Mouse (Mus musculus): ENCODE results near the gene Baiap2l2.
"Not testable (repeated sequence)": the region's sequence is repeated elsewhere in the genome, so short reads cannot be mapped to it uniquely, and the experiment has no call there.

Gene Baiap2l2

DNA sequence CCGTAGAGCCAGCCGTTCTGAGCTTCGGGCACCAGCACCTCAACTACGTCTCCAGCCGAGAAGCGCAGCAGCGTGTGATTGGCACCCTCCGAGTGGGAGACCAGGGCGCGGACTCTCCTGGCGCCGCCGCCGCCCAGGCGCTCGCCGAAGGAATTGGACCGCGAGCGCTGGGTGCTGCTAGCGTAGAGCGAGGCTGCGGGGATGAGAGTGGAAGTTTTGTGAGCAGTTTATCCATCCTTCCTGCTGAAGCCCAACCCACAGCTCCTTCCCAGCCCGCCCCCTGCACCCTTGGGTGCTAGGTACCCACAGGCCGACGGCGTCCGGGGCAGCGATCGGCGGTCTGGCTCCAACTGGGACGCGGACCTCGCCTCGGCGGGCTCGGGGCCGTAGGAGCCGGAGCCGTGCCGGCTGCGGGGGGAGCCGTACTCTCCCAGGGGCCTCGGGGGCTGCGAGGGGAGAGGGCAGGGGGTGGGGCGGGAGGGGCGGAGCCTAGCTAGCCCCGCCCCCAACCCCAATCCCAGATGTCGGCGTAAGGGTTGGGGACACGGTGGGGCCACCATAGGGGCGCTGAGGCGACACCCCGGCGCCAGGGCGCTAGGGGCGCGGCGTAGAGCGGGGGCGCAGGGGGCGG lies 24.1 kb downstream of the Baiap2l2 start:
- in situ Hi-C loops (cut with MboI, MseI): no loop called here

DNA sequence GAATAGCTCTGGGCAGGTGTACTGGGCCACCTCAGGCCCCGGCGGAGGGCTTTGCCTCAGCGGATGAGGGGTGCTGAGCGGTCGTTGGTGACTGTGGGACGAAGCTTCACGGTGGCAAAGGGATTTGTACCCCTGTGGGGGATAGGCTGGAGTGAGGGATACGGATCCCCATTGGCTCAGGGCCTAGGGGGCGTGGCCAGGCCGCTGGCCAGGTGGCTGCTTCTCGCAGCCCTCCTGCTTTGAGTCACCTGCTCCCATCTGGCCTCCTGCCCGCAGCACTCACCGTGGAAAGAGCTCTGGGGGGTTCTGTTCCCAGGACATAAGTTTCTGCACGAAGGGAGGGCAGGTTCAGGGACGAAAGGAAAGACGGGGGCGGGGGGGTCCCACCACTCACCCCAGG lies 26.8 kb downstream of the Baiap2l2 start:
- in situ Hi-C loops (cut with MboI, MseI): no loop called here

DNA sequence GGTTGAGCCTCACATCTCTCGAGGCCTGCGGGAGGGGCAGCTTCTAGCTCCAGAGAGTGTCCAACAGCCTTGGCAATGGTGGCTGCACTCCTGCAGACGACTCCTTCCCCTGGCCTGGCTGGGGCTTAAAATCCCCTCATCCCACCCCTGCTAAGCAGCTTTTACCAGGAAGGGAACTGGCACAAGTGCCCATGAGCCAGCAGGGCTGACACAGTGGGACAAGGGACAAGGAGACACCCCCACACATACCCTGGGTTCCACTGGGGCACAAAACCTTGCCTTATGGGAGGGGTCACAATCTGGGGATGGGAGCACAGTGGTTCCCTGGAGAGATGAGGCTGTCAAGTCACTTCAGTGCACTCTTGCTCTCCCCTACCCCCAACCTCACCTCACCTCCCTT lies 30.7 kb downstream of the Baiap2l2 start, which contains the start of gene Slc16a8:
TSS of gene Slc16a8 (minus strand) at position 101 of the 400 bp plus-strand sequence.
- in situ Hi-C loops (cut with MboI, MseI): no loop called here

DNA sequence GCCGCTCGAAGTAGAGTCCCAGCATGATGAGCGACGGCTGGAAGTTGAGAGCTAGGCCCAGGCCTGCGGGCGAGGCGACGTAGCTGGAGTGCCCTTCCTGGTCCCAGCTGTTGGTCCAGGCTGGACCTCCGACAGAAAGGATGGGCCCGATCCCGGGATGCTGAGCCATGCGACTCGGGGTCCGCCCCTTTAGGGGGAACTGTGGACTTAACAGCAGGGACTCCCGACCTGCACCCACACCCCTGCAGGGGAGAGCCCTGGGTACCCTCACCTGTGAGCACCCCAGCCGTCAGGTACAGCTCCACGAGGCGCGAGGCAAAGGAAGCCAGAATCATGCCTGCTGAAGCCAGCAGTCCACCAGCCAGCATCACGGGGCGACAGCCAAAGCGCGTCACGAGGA lies 32.8 kb downstream of the Baiap2l2 start:
- in situ Hi-C loops (cut with MboI, MseI): no loop called here

DNA sequence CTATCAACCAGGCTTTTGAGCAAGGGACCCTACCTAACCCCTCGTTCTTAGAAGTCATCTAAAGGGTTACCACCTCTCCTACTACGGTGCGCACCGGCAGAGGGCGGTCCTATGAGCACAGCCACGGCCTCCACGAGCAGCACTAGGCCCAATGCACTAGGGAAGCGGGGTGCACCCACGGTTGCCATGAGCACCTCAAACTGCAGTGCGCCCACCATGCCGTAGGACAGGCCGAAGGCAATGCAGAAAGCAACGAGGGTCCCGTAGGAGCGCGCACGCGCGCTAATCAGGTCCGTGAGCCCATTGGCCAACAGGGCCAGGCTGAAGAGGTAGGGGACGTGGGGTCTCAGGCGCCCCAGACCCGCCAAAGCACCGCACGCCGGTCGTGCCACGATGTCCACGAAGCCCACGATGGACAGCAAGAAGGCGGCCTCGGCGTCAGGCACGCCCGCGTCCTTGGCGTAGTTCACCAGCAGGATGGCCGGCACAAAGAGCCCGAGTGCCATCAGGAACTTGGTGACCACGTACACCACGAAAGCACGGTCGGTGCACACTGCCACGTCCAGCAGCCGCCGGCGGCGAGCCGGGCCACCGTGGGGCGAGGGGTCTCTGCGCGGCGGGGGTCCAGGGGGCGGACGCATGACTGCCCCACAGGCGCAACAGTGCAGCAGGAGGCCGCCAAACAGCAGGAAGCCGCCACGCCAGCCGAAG lies 33.4 kb downstream of the Baiap2l2 start:
- in situ Hi-C loops (cut with MboI, MseI): no loop called here

DNA sequence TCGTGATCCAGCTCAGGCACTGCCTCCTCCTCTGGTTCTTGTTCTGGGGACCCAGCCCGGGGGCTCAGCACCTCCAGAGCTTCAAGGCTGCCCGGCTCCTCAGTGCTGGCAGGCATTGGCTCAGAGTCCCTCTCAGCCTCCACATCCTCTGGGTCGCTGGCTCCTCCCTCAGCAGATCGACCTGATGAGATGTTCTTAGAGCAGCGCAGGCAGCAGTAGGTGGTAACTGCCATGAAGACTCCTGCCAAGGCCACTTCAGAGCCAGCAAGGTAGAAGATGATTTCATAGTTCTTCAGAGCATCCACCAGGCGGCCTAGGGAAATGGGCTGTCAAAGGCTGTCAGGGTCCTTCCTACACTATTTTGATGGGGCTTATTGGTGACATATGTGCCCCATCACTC lies 34.2 kb downstream of the Baiap2l2 start:
- in situ Hi-C loops (cut with MboI, MseI): no loop called here

DNA sequence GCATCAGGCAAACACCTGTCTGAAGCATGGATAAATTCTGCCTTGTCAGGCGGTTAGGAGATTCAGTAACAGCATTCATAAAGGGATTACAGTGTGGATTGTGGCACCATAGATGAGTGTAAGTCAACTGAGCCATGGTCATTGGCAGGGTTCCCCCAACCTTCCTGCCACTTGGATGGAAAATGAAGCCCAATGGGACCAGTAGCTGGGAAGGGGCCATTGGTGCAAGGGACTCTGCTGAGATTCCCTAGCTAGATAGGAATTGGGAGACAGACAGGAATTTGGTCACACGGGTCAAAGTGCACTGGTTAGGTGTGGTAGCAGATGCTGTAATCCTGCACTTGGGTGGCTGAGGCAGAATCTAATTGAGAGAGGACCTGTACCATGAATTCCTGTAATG lies 35.1 kb downstream of the Baiap2l2 start:
- in situ Hi-C loops (cut with MboI, MseI): no loop called here

DNA sequence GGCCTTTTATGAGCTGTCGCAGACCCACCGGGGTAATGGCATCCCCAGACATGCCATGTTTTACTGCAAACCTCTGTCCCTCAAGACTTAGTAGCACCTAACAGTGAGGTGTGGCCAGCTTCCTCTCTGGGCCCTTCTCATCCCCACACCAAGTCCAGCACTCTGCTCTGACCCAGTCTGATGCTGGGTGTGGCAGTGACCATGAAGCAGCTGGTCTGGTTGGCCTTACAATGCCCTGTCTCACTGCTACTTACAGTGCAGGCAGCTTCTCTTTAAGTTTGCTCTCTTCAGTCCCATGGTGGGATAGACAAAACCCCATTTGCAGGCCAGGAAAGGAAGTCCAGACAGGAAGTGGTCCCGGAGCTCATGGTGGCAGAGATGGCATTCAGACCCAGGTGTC lies 40.0 kb downstream of the Baiap2l2 start:
- in situ Hi-C loops (cut with MboI, MseI): no loop called here

DNA sequence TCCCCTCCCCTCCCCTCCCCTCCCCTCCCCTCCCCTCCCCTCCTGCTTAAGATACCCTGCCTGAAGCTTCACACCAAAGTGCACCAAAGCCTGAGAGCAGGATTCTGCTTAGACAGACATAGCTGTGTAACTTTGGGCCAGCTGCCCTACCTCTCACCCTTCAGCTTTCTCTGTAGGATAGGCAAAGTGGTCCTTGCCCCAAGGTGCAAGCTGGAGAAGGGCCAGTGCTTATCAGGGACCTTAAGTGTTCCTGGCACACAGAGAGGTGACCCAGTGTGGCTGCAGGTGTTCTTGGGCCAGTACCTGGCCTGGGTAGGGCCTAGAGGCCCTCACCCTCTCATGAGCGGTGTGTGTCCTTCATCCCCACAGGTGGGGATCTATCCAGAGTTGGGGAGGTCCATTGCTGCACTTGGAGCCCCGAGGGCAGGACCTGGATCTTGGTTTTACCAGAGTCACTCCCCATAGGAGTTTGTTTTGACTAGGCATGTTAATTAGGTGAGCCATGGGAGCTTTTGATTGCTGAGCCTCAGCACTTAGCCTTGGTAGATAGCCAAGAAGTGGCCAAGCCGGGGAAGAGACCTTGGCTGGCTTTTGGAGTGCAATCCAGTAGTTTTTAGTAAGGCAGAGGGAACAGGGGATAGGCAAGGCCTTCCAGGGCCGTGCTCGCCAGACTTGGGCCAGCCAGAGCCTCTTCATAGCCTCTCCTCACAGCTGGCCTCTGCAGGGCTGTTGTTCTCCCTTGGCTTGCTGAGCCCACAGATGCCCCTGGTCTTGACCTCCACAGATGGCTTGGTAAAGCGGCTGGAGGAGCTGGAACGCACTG lies 41.1 kb downstream of the Baiap2l2 start:
- in situ Hi-C loops (cut with MboI, MseI): no loop called here

DNA sequence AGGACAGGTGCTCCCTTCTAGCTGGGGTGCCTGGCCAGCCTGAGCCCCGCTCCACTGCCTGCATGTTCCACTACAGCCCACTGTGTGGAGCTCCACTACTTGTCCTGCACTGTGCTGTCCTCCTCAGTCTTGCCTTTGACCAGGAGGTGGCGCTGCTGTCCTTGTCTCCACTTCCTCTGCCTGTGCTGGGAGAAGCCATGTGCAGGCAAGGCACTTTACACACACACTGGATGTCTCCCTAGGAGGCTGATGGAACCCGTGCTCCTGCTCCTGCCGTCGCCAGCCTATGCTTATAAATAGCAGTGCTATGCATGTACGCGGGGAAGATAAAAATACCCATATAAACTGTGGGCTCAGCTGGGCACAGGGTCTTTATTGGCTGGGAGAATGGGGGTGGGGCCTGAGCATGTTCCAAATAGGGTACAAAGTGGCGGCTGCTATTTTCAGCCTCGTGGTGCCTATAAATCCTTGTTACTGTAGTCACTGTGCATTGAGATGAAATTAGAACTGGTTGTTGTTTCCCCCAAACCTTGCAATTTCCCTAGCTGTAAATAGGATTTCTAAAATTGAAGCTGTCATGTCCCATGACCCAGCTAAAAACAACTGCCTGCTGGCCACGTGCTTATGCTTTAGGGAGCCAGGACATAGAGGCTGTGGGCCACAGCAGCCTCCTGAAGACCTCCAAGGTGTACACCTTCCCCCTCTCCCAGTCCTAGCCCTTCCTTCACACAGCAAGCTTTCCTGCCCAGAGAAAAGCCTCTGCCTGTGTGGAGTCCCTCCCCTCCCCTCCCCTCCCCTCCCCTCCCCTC lies 41.9 kb downstream of the Baiap2l2 start:
- in situ Hi-C loops (cut with MboI, MseI): no loop called here

DNA sequence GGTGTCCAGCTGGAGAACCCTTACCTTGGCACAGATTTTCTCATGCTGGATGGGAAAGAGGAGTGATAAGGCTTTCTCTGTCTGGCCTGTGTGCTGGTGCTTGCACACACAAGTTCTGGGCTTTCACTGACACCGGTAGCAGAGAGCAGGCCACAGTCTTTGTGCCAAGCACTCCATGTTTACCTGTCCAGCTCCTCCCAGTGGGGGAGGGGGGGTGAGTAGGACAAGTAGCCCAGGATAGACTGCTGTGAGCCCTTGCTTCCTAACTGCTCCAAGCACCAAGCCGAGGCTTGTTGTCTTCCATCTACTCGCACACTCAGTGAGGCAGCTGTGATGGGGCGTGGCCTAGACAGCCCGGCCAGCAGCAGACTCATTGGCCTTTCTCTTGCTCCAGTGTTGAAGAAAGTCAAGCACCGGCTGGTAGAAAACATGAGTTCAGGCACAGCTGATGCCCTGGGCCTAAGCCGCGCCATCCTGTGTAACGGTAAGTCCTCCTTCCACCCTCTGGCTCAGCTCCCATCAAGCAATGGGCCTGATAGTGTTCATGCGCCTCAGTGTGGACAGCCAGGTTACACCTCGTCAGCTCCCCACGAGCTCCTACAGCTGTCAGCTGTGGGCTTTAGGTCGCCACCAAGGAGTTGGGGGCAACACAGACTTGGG lies 42.6 kb downstream of the Baiap2l2 start:
- in situ Hi-C loops (cut with MboI, MseI): no loop called here

DNA sequence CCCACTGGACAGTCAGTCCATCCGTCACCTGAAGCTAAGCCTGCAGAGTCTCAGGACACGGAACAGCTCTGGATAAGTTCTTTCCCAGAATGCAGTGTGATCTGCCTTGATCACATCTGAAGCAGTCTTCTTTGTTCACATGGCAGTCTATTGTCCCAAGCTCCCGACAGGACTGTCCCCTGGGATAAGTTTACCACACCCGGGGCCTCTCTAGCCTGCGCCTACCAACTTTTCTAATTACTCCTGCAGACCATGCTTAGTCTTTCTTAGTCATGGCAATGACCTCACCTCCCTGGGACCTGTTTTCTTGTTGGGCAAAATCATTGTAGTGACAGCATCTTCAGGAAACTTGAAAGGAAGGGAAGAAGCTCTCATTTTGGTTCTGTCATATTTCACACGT lies 47.3 kb downstream of the Baiap2l2 start:
- in situ Hi-C loops (cut with MboI, MseI): no loop called here

DNA sequence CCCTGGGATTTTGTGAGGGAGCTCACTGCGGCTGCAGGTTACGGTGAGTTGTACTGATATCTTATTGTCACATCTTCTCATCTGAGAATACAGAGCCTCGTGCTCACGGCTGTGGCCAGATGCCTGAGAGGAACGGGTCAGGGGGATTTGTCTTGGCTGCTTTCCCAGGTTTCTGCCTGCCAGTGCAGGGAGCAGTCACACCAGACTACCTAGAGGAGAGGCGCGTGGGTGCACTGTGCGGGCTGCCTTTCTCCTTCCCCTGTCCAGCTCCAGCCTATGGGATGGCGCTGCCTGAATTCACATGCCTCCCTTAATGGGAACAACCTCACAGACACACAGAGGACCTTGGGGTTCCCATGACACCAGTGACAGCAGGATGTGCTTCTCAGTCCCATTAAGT lies 50.1 kb downstream of the Baiap2l2 start:
- in situ Hi-C loops (cut with MboI, MseI): no loop called here

DNA sequence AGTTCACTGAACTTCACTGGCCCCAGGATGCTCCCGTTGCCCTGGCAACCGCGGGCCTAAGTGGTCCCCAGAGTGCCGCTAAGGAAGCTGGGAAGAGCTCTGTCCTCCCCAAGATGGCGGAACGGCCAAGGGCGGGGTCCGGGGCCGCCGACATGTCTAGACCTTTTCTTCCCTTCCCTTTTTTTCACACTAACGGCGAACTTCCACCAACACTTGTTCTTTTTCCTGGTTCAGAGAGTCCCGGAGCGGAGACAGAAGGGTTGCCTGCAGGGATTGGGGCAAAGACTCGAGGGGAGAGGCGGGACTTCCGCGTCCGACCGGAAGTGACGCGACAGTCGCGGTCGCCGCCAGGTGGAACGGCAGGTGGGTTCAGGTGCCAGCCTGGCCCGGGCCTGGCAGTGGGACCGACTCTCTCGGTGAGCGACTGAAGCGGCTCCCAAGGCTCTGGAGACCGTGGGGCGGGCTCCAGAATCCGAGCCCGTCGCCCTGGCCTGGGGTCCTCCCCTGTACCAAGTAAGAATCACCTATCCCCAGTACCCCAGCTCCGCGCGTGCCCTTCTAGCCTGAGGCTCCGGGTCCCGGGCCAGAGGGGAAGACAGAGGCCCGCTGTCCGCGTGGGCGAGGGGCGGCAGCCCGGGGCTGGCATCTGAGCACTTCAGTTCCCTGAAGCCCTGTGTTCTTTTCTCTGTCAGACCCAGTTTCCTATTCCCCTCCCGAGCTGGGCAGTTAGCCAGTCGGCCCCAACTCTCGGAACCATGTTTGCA lies 56.1 kb downstream of the Baiap2l2 start, which contains the start of the genes Pick1 and Gm49486:
TSS of gene Pick1 (plus strand) at position 116 of the 764 bp plus-strand sequence.
TSS of gene Gm49486 (plus strand) at position 334 of the 764 bp plus-strand sequence.
- in situ Hi-C loops (cut with MboI, MseI): no loop called here

DNA sequence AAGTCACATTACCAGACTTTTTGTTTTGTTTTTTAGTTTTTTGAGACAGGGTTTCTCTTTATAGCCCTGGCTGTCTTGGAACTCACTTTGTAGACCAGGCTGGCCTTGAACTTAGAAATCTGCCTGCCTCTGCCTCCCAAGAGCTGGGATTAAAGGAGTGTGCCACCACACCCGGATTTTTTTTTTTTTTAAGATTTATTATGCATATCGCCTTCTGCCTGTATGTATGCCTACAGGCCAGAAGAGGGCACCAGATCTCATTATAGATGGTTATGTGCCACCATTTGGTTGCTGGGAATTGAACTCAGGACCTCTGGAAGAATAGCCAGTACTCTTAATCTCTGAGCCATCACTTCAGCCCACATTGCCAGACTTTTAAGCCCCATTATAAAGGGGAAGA lies 59.6 kb downstream of the Baiap2l2 start:
- in situ Hi-C loops (cut with MboI, MseI): not testable (repeated sequence)

DNA sequence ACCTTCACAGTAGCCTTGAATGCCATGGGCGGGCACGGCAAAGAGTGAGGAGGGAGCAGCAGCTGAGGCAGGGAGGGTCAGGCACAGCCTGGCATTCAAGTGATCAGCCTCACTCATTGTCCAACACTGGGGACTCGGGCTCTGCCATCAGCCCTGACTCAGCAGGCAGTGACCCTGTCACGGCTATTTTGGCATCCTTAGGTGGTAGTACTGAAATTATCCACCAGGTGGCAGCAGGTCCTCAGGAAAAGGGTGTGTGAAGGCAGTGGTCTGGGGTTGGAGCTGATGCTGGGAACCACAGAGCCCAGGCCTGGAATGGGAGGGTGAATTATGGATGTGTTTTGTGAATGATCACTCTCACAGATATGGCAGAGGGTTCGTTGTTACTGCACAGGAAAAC lies 60.7 kb downstream of the Baiap2l2 start:
- in situ Hi-C loops (cut with MboI, MseI): no loop called here

DNA sequence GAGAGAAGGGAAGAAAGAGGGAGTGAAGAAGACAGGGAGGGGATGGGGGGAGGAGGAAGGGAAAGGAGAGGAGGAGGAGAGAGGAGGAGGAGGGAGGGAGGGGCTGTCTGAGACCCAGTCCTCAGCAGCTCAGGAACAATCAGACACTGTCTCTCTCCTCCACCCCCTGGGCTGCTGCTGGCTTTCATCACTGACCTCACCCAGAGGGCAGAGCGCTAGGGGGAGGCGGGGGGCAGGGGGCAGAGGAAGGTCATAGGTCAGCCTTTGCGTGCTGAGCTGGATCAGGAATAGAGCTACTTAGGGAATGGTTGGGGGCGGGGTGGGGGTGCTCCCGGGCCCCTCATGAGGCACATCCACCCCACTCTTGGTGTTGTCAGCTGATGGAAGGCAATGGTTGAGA lies 61.7 kb downstream of the Baiap2l2 start:
- in situ Hi-C loops (cut with MboI, MseI): no loop called here

DNA sequence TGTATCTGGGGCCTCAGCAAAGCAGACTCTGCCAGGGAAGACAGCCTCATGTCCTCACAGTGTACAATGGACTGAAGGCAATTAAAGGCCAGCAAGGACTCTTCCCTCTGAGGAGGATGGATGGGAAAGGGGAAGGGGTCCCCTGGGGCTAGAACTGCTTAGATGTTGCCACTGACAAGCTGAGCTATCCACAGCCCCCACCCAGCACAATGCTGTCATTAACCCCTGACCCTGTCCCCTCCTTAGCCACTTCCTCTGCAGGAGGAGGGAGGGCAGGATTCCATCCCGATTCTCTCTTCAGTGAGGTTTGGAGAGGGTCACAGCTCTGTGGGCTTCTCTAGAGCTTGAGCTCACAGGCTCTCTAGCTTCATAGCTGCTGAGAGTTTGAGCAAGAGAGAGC lies 65.8 kb downstream of the Baiap2l2 start:
- in situ Hi-C loops (cut with MboI, MseI): no loop called here

DNA sequence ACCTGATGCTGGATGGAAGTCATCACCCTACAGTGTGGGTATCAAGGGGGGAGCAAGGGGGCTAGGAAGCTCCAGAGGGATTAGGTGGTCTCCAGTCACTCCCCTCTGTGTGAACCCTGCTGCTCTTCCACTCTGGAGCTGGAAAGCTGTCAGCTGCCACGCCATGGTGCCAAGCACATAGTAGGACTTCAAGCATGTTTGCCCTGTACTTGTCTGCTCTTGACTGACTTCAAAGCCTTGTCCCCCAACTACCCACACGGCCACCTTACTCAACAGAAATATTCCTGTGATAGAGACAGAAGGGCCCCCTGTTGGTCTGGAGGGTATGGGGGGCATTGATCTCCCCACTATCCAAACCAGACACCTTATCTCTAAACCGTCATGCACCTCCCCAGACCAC lies 69.1 kb downstream of the Baiap2l2 start:
- in situ Hi-C loops (cut with MboI, MseI): no loop called here

DNA sequence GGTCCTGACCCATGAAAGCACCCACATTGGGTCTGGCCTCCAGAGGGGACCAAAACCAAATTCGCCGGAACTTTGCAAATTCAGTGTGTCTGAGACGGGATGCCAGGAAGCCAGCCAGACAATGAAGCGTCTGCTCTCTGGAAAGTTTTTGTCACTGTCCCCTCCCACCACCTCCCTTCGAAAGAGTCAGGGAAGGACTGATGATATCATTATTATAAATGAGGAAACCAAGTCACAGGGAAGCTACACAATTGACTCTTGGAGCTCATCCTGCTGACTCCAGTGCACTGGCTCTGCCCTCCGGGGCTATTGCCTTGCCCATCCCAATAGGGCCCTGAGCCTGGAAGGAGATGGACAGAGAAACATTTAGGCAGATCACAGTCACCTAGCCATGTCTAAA lies 71.7 kb downstream of the Baiap2l2 start:
- in situ Hi-C loops (cut with MboI, MseI): no loop called here
